ENCODE assay signal across 9 mouse cellular contexts in genomic region chr5:103629111-103629764, GRCm38 (mm10). TPM values are rescaled to one million over a fixed set of nuclear protein-coding genes. Genes with fewer than 3 reads are reported as not detected.
A peak's percentile ranks its signal among the peaks of the same experiment; 100 is the strongest.
DNase-seq lines count a peak whose midpoint lies in the region; ATAC-seq lines count a peak whose summit lies in the region.
"Had no signal": no experiment of that assay in that cellular context is flagged by ENCODE, and none has a peak within 500 bp of the region (broad histone marks: within the 10 kb centered on the region; RNA-seq: fewer than 3 reads in every experiment).

Slc10a6 (minus strand) TSS chr5:103629403.

- no peak within 1 kb of the TSS for H3K4me2 ChIP-seq in forebrain, embryonic 14.5 days (ENCODE audit: low read length)

- no peak within 1 kb of the TSS for H3K4me3 ChIP-seq in forebrain, embryonic 14.5 days (ENCODE audit: low read depth, low read length)
- no peak within 1 kb of the TSS for H3K4me3 ChIP-seq in forebrain, embryonic 10.5 days
- H3K4me3 ChIP-seq: erythroblast, embryonic 14.5 days had no signal

- H3K27ac ChIP-seq in forebrain, embryonic 14.5 days (ENCODE audit: low read depth, low read length), result no peak within 1 kb of the TSS
- no peak within 1 kb of the TSS for H3K27ac ChIP-seq in forebrain, embryonic 10.5 days

- intact Hi-C loops in left cerebral cortex, postnatal 4 days (cut with DNase I), result no loop called here

- ATAC-seq in forebrain, embryonic 14.5 days, result peak; percentile 67

- 65% methylated on average over 17 of the region's 17 CpGs for WGBS in forebrain, embryonic 14.5 days
- 85% methylated on average over 17 of the region's 17 CpGs for WGBS in forebrain, embryonic 10.5 days

- no peaks in the 10 kb centered on the region for H3K9me3 ChIP-seq in forebrain, embryonic 14.5 days (replicated peaks; ENCODE audit: control insufficient read depth, low read length)
- no peaks in the 10 kb centered on the region for H3K9me3 ChIP-seq in forebrain, embryonic 10.5 days

- H3K9ac ChIP-seq in forebrain, embryonic 14.5 days (ENCODE audit: low read length), result no peak within 1 kb of the TSS

- no peaks in the 10 kb centered on the region for H3K36me3 ChIP-seq in forebrain, embryonic 14.5 days (ENCODE audit: control insufficient read depth, insufficient read depth, low read length)
- H3K36me3 ChIP-seq in forebrain, embryonic 10.5 days (replicated peaks), result no peaks in the 10 kb centered on the region

- peak; percentile 76 for DNase-seq in forebrain, embryonic 14.5 days (ENCODE audit: low spot score)
- no peak for DNase-seq in forebrain, embryonic 10.5 days (ENCODE audit: extremely low spot score, low spot score)
- peak; percentile 53 for DNase-seq in adrenal gland, postnatal 25 days
- DNase-seq in gonadal fat pad, adult 2 months (ENCODE audit: low read depth), result peak; percentile 70
- peak; percentile 74 to 79 for DNase-seq in kidney, adult 8-10 months
- DNase-seq in left cerebral cortex, postnatal 4 days, result peak; percentile 60
- DNase-seq in right cerebral cortex, adult 2 months (ENCODE audit: low spot score in 2 of 2), result peak; percentile 37 to 57
- DNase-seq in T-cell, adult 2 months (ENCODE audit: low spot score), result no peak

- H3K27me3 ChIP-seq in forebrain, embryonic 14.5 days (replicated peaks; ENCODE audit: control insufficient read depth, insufficient read depth, low read length), result no peaks in the 10 kb centered on the region
- no peaks in the 10 kb centered on the region for H3K27me3 ChIP-seq in forebrain, embryonic 10.5 days (ENCODE audit: poor library complexity, severe bottlenecking)

- peaks cover 4% of the 10 kb centered on the region; the same call in 1 of the 2 replicates for H3K4me1 ChIP-seq in forebrain, embryonic 14.5 days (ENCODE audit: control insufficient read depth, insufficient read depth, low read length)
- no peaks in the 10 kb centered on the region for H3K4me1 ChIP-seq in forebrain, embryonic 10.5 days

RNA-seq across cellular contexts. Expression of gene Slc10a6, which starts in this region (rescaled TPM):
- 0.08 TPM in 1 of 2 replicates, not detected in the other for polyA plus RNA-seq in forebrain, embryonic 14.5 days (2014; fragmentation: Nextera tagmentation; extraction: Ambion mirVana)
- polyA plus RNA-seq in forebrain, embryonic 10.5 days (2016; fragmentation: Nextera tagmentation; extraction: Ambion mirVana), result not detected in 2 replicates
- 1.1 and 1.4 TPM in 2 replicates for total RNA-seq in adrenal gland, postnatal 25 days (2021)
- polyA plus RNA-seq in gonadal fat pad, adult 2 months (2012; rRNA removed), result 4.9 and 6.5 TPM in 2 replicates
- not detected for total RNA-seq in left cerebral cortex, postnatal 4 days (2021)

Comparison
In these comparisons a context has a peak if more than half of its experiments do, and no peak if none do; other contexts are left out.
1. Peak in DNase-seq and ATAC-seq in forebrain, embryonic 14.5 days; RNA of the gene not detected or under 1 TPM.
2. Peak in DNase-seq in left cerebral cortex, postnatal 4 days; RNA of the gene not detected or under 1 TPM.
3. DNase-seq: peak in adrenal gland, postnatal 25 days (single experiment), gonadal fat pad, adult 2 months (single experiment), kidney, adult 8-10 months (2 of 2) and right cerebral cortex, adult 2 months (2 of 2); none in forebrain, embryonic 10.5 days (single experiment) and T-cell, adult 2 months (single experiment).